Mouse (Mus musculus): Measurements from ENCODE around the gene Gpam.
"Not testable (repeated sequence)": the region's sequence is repeated elsewhere in the genome, so short reads cannot be mapped to it uniquely, and the experiment has no call there.

Gpam gene

GRCm38 (mm10) chr19:55127072-55127718, at the start of gene Gpam:
Gene Gpam, minus strand, starts transcription at chr19:55127238.
- no peak for DNase-seq

- DNase-seq, result no peak
Measured at GRCm38 (mm10) chr19:55171585-55171984, 44.5 kb upstream of the Gpam start.

- no peak for DNase-seq
Measured at GRCm38 (mm10) chr19:55170399-55170798, 43.4 kb upstream of the Gpam start.

- DNase-seq, result not testable (repeated sequence)
Measured at GRCm38 (mm10) chr19:55169236-55169729, 42.2 kb upstream of the Gpam start.

GRCm38 (mm10) chr19:55168360-55168759, 41.3 kb upstream of the Gpam start:
- no peak for DNase-seq

GRCm38 (mm10) chr19:55167741-55168140, 40.7 kb upstream of the Gpam start:
- DNase-seq, result no peak

GRCm38 (mm10) chr19:55166741-55167140, 39.7 kb upstream of the Gpam start:
- no peak for DNase-seq

GRCm38 (mm10) chr19:55165954-55166353, 38.9 kb upstream of the Gpam start:
- DNase-seq, result no peak

- no peak for DNase-seq
Measured at GRCm38 (mm10) chr19:55165183-55165865, 38.3 kb upstream of the Gpam start.

GRCm38 (mm10) chr19:55164162-55164561, 37.1 kb upstream of the Gpam start:
- no peak for DNase-seq

- no peak for DNase-seq
Measured at GRCm38 (mm10) chr19:55162271-55162670, 35.2 kb upstream of the Gpam start.

GRCm38 (mm10) chr19:55159826-55160225, 32.8 kb upstream of the Gpam start:
- no peak for DNase-seq

GRCm38 (mm10) chr19:55158606-55159005, 31.6 kb upstream of the Gpam start:
- DNase-seq, result no peak

GRCm38 (mm10) chr19:55157029-55157428, 30.0 kb upstream of the Gpam start:
- DNase-seq, result no peak

GRCm38 (mm10) chr19:55152983-55153382, 25.9 kb upstream of the Gpam start:
- DNase-seq, result no peak

GRCm38 (mm10) chr19:55152274-55152673, 25.2 kb upstream of the Gpam start:
- DNase-seq, result not testable (repeated sequence)

- no peak for DNase-seq
Measured at GRCm38 (mm10) chr19:55149646-55150045, 22.6 kb upstream of the Gpam start.

- no peak for DNase-seq
Measured at GRCm38 (mm10) chr19:55148109-55148508, 21.1 kb upstream of the Gpam start.

- DNase-seq, result no peak
Measured at GRCm38 (mm10) chr19:55147568-55147967, 20.5 kb upstream of the Gpam start.

GRCm38 (mm10) chr19:55145136-55145535, 18.1 kb upstream of the Gpam start:
- DNase-seq, result no peak

GRCm38 (mm10) chr19:55144691-55145090, 17.7 kb upstream of the Gpam start:
- no peak for DNase-seq

GRCm38 (mm10) chr19:55143391-55144300, 16.6 kb upstream of the Gpam start:
- DNase-seq, result no peak

GRCm38 (mm10) chr19:55139301-55139700, 12.3 kb upstream of the Gpam start:
- DNase-seq, result no peak

Data from thymus, adult 18-20 months (tissue).